Mouse (Mus musculus) embryonic facial prominence, embryonic 13.5 days (tissue): Measurements from ENCODE around the gene Specc1. TPM values are rescaled to one million over a fixed set of nuclear protein-coding genes. Genes with fewer than 3 reads are reported as not detected.

Source experiments
- ATAC-seq: fragments of 200-750 bp; cut with Nextera tagmentation; 2 replicates; pipeline ENCODE4 v1.8.0; 2017; ENCODE audit warnings: low read depth; ENCODE audit not compliant: insufficient number of reproducible peaks, insufficient read depth, low FRiP score, low TSS enrichment
- H3K27ac ChIP-seq: fragments of 300-500 bp; sonication (generic); 2 replicates; pipeline ENCODE4 v1.5.1; 2015; ENCODE audit warnings: moderate library complexity, mild to moderate bottlenecking, inconsistent platforms
- H3K27me3 ChIP-seq: fragments of 300-500 bp; sonication (generic); 2 replicates; pipeline ENCODE4 v1.6.1; 2015; ENCODE audit warnings: mild to moderate bottlenecking, inconsistent platforms
- H3K36me3 ChIP-seq: fragments of 300-500 bp; sonication (generic); 2 replicates; pipeline ENCODE4 v1.6.1; 2015; ENCODE audit warnings: mild to moderate bottlenecking, inconsistent platforms
- H3K4me1 ChIP-seq: fragments of 300-500 bp; sonication (generic); 2 replicates; pipeline ENCODE4 v1.6.1; 2015; ENCODE audit warnings: inconsistent platforms
- H3K4me2 ChIP-seq: fragments of 300-500 bp; sonication (generic); 2 replicates; pipeline ENCODE4 v1.6.1; 2015; ENCODE audit warnings: moderate library complexity, mild to moderate bottlenecking, inconsistent platforms
- H3K4me3 ChIP-seq: fragments of 300-500 bp; sonication (generic); 2 replicates; pipeline ENCODE4 v1.5.1; 2015; ENCODE audit warnings: mild to moderate bottlenecking, inconsistent platforms
- H3K9ac ChIP-seq: fragments of 300-500 bp; sonication (generic); 2 replicates; pipeline ENCODE4 v1.6.1; 2015; ENCODE audit warnings: mild to moderate bottlenecking, inconsistent platforms
- H3K9me3 ChIP-seq: fragments of 300-500 bp; sonication (generic); 2 replicates; pipeline ENCODE4 v1.6.1; 2016; ENCODE audit warnings: inconsistent platforms
- WGBS: fragments of 180-500 bp; shearing (Covaris S2); methylation state at CpG from one replicate; pipeline ENCODE4 v1.1.7; 2015; ENCODE audit warnings: mixed read lengths; 5-methylcytosine and 5-hydroxymethylcytosine counted together
- polyA plus RNA-seq: library from polyadenylated mRNA; unstranded; fragments of >200 nt; fragmentation: Nextera tagmentation; extraction: Ambion mirVana; gene quantifications from 2 replicates; pipeline ENCODE4 v1.2.1, GENCODE M21; 2015

Specc1 gene
- polyA plus RNA-seq, 1 experiment from 2014 or later, result 14.1 TPM

GRCm38 (mm10) chr11:62027705-62028104, 71.1 kb downstream of the Specc1 start:
- Histone ChIP-seq H3K4me3 (no peak overlapping the region), H3K27ac (no peak overlapping the region), H3K27me3 (no peaks in the 10 kb centered on the region), H3K9ac (no peak overlapping the region), H3K4me1 (peaks cover 45% of the 10 kb centered on the region), H3K36me3 (no peaks in the 10 kb centered on the region), H3K9me3 (no peaks in the 10 kb centered on the region), H3K4me2 (no peak overlapping the region)
- no peak for ATAC-seq
- 77% methylated on average over 2 of the region's 2 CpGs for WGBS

DNA sequence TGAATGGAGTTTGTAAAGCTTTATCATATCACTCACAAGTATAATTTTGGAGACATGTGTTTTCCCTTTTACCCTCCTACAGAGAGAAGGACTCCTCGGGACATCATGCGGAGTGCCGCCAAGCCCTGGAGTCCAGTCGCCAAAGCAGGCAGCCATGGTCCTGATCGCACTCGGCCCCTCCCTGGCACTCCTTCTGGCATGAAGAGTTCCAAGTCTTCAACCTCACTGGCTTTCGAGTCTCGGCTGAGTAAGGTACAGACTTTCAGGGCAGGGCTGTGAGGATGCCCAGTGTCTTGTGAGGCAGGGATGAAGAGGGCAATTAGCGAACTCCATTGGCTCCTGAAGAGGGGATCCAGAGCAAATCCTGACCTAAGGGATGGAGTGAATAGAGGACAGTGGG, 72.6 kb downstream of the Specc1 start:
- no peaks in the 10 kb centered on the region for H3K27me3 ChIP-seq
- H3K4me3 ChIP-seq, result no peak overlapping the region
- no peaks in the 10 kb centered on the region for H3K36me3 ChIP-seq
- H3K27ac ChIP-seq, result no peak overlapping the region
- H3K4me1 ChIP-seq, result peaks cover 32% of the 10 kb centered on the region
- no peak overlapping the region for H3K4me2 ChIP-seq
- H3K9me3 ChIP-seq, result no peaks in the 10 kb centered on the region
- no peak overlapping the region for H3K9ac ChIP-seq
- no peak for ATAC-seq
- WGBS, result 84% methylated on average over 9 of the region's 9 CpGs

DNA sequence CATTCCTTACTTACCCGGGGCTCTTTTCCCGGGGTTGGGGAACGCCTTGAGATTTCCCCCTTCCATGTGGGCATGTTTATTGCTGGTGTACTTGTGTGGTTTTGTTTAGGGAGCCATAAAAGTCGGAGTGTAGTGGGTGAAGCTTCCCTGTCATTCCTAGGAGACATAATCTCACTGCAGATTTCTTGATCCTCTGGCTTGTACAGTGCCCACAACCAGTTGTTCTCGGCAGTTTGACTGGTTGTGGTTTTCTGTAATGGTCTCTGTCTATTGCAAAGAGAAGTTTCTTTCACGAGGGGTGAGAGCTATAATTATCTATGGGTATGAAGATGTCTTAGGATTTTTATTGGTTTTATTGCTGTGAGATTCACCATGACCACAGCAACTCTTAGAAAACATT, 78.0 kb downstream of the Specc1 start:
- no peak overlapping the region for H3K27ac ChIP-seq
- H3K4me1 ChIP-seq, result peaks cover 13% of the 10 kb centered on the region
- WGBS, result 40% methylated on average over 6 of the region's 6 CpGs
- H3K27me3 ChIP-seq, result no peaks in the 10 kb centered on the region
- no peak for ATAC-seq
- no peak overlapping the region for H3K4me3 ChIP-seq
- no peaks in the 10 kb centered on the region for H3K9me3 ChIP-seq
- H3K9ac ChIP-seq, result no peak overlapping the region
- no peaks in the 10 kb centered on the region for H3K36me3 ChIP-seq
- no peak overlapping the region for H3K4me2 ChIP-seq

DNA sequence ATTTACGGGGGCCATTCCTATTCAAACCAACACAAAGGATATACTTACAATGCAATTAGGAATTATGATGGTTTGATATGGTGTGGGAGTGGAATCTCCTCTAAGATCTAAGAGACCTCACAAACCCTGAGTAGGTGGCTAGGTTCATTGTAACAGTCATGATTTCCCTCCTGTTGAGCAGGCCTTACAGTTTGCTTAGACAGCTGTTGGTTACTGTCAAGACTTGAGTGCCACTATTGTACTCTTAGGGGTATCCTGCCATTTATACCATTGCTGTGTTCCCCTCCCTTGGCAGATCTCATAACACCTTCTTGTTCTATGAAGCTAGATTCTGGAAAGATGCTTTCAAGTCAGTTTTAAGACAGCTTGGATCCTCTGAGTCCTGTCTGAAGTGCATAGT, 78.7 kb downstream of the Specc1 start:
- Histone ChIP-seq H3K27me3 (no peaks in the 10 kb centered on the region), H3K4me2 (no peak overlapping the region), H3K9ac (no peak overlapping the region), H3K4me3 (no peak overlapping the region), H3K36me3 (no peaks in the 10 kb centered on the region), H3K4me1 (peaks cover 9% of the 10 kb centered on the region; the same call in 1 of the 2 replicates), H3K27ac (no peak overlapping the region), H3K9me3 (no peaks in the 10 kb centered on the region)
- 94% methylated on average over 1 of the region's 1 CpGs for WGBS
- ATAC-seq, result no peak

- H3K36me3 ChIP-seq, result no peaks in the 10 kb centered on the region
- ATAC-seq, result no peak
- no peak overlapping the region for H3K4me2 ChIP-seq
- H3K9ac ChIP-seq, result no peak overlapping the region
- H3K27ac ChIP-seq, result no peak overlapping the region
- H3K4me1 ChIP-seq, result no peaks in the 10 kb centered on the region
- H3K4me3 ChIP-seq, result no peak overlapping the region
- no peaks in the 10 kb centered on the region for H3K9me3 ChIP-seq
- no peaks in the 10 kb centered on the region for H3K27me3 ChIP-seq
- 71% methylated on average over 2 of the region's 2 CpGs for WGBS
Measured at GRCm38 (mm10) chr11:62040122-62040521, 83.6 kb downstream of the Specc1 start.

- Histone ChIP-seq H3K27ac (no peak overlapping the region), H3K9ac (no peak overlapping the region), H3K4me3 (no peak overlapping the region), H3K4me1 (no peaks in the 10 kb centered on the region), H3K4me2 (no peak overlapping the region), H3K9me3 (no peaks in the 10 kb centered on the region), H3K27me3 (no peaks in the 10 kb centered on the region), H3K36me3 (no peaks in the 10 kb centered on the region)
- WGBS, result 42% methylated on average over 3 of the region's 3 CpGs
- ATAC-seq, result no peak
Measured at GRCm38 (mm10) chr11:62044627-62045026, 88.1 kb downstream of the Specc1 start.

DNA sequence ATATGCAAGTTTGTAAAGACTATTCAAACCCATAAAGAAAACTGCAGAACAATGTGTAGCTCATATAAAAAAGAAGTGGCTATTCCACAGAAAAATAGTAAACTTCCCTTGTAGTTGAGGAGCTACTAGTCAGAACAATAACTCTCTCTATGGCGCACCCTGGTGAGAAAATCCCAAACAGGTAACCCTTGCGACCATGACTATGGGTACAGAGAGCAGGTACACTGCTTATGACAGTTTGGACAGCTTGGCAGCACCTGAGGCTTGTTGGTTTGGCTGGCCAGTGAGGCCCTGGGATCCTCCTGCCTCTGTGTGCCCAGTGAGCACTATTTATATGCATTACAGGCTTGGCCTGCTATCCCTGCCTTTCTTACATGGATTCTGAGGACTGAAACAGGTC, 89.4 kb downstream of the Specc1 start:
- Histone ChIP-seq H3K27me3 (no peaks in the 10 kb centered on the region), H3K4me3 (no peak overlapping the region), H3K36me3 (no peaks in the 10 kb centered on the region), H3K9me3 (no peaks in the 10 kb centered on the region), H3K27ac (no peak overlapping the region), H3K9ac (no peak overlapping the region), H3K4me1 (0 out of 2 replicates have a peak, but pooled peaks cover 4% of the 10 kb centered on the region), H3K4me2 (no peak overlapping the region)
- no peak for ATAC-seq
- WGBS, result 55% methylated on average over 2 of the region's 2 CpGs

DNA sequence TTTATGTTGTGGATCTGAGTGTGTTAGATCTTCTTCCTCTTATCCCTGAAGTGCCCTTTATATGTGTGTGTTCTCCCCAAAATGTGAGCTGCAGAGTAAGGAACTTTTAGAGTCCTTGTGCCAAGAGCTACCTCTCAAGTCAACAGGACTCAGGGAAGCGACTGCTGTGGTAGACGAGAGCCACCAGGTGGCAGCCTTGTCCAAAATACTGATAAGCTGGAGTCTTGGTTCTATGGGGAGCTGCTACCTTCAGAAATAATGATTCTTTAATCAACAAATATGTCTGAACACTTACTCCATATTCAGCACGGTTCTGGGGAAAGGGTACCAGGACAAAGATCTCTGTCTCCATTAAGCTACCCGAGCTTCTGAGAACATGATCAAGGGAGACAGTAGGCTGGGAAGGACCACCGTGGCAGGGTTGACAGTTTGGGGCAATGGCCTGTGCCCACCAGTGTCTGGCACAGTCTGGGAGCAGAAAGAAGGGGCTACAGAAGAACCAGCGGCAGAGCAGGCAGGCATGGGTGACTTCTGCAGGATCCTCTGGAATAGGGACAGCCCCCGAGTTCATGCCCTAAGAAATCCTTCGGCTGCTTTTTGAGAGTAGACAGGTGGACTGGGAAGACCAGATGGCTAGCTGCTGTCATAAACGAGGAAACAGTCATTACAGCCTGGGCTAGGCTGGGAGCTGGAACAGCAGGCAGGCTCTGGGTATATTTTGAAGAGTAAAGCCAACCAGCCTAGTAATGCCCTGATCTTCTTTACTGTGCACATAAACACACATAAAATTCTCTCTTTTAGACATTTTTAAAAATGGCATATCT, 91.5 kb downstream of the Specc1 start:
- Histone ChIP-seq H3K27me3 (no peaks in the 10 kb centered on the region), H3K27ac (no peak overlapping the region), H3K4me3 (no peak overlapping the region), H3K4me1 (0 out of 2 replicates have a peak, but pooled peaks cover 4% of the 10 kb centered on the region), H3K4me2 (no peak overlapping the region), H3K36me3 (no peaks in the 10 kb centered on the region), H3K9ac (no peak overlapping the region), H3K9me3 (no peaks in the 10 kb centered on the region)
- WGBS, result 40% methylated on average over 9 of the region's 9 CpGs
- ATAC-seq, result no peak

DNA sequence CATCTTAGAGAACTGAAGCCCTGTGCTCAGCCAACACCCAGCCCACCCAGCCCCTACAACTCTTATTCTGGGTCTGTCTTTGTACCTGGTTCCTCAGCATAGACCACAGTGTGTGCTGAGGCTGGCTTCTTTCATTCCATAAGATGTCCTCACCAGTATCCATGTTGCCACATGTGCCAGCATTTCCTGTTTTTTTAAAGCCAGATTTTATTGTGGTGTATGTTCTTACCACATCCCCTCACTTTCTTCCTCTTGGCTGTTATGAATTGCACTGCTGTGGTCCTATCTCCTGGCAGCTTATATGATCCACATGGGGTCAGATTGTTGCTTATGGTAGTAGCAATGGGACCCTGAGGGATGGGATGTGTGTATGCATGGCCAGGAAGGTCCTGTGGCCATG, 92.6 kb downstream of the Specc1 start:
- H3K4me3 ChIP-seq, result no peak overlapping the region
- no peak overlapping the region for H3K27ac ChIP-seq
- ATAC-seq, result no peak
- H3K9ac ChIP-seq, result no peak overlapping the region
- no peak overlapping the region for H3K4me2 ChIP-seq
- no peaks in the 10 kb centered on the region for H3K9me3 ChIP-seq
- H3K36me3 ChIP-seq, result no peaks in the 10 kb centered on the region
- H3K4me1 ChIP-seq, result 0 out of 2 replicates have a peak, but pooled peaks cover 4% of the 10 kb centered on the region
- no peaks in the 10 kb centered on the region for H3K27me3 ChIP-seq

DNA sequence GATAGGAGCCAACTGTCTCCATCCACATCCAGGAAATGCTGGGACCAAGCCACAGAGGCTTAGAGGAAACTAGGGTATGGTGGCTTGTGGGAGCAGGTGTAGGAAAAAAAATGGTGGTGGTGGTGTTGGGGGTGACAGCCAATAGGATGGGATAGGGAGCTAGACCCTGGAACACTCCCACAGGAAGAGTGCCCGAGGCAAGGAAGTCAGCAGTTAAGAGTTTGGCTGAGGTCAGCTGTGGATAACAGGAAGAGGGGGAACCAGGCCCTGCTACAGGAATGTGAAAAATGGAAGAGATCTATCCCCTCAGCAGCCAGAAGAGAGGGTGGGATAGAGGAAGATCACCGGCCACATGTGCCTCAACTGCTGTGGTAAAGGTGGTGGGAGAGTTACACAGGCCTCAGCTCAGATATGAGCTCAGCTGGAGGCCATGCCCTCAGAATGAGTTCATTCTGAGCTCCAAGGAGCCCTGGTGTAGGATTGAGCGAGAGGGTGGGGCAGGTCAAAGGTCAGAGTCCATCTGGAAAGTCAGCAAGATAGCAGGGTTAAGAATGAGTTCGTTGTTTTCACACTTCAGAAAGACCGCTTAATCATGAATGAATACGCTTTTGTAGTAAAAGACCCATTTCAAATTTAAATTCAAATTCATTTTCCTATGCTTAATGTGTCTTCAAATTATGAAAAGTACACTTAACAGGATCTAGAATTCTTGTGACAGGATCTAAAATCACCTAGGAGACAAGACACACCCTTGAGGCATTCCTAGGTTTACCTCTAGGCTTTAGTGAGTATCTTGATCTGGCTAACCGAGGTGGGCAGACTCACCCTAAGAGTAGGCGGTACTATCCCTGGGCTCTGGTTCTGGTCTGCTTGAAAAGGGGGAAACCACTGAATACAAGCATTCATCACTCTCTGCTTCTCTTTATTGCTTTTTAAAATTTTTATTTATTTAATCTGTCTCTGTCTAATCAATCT, 94.1 kb downstream of the Specc1 start:
- H3K27me3 ChIP-seq, result no peaks in the 10 kb centered on the region
- H3K9ac ChIP-seq, result no peak overlapping the region
- ATAC-seq, result no peak
- no peak overlapping the region for H3K4me3 ChIP-seq
- no peak overlapping the region for H3K4me2 ChIP-seq
- H3K4me1 ChIP-seq, result 0 out of 2 replicates have a peak, but pooled peaks cover 4% of the 10 kb centered on the region
- H3K27ac ChIP-seq, result no peak overlapping the region
- H3K36me3 ChIP-seq, result no peaks in the 10 kb centered on the region
- H3K9me3 ChIP-seq, result no peaks in the 10 kb centered on the region
- WGBS, result 44% methylated on average over 8 of the region's 8 CpGs

DNA sequence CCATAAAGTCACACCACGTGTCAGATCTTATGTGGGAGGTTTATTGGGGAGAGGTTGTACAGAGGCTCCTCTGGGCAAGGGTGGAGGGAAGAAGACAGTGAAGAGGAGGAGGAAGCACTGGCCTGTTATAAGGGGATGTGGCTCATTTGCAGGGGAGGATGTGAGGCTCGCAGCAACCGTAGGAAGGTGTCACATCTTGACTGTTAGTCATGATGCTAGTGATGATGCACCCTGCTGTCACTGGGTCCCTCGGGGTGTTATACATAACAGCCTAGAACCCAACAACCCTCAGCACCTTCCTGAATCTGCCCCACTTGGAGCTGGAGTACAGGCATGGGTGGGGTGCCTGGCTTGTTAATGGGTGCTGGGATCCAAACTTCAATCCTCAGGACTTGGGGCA, 94.9 kb downstream of the Specc1 start:
- H3K9me3 ChIP-seq, result no peaks in the 10 kb centered on the region
- no peaks in the 10 kb centered on the region for H3K27me3 ChIP-seq
- H3K9ac ChIP-seq, result no peak overlapping the region
- no peak overlapping the region for H3K27ac ChIP-seq
- H3K4me3 ChIP-seq, result no peak overlapping the region
- WGBS, result 91% methylated on average over 4 of the region's 4 CpGs
- no peak overlapping the region for H3K4me2 ChIP-seq
- ATAC-seq, result no peak
- no peaks in the 10 kb centered on the region for H3K36me3 ChIP-seq
- H3K4me1 ChIP-seq, result 0 out of 2 replicates have a peak, but pooled peaks cover 4% of the 10 kb centered on the region
